Mouse (Mus musculus) heart, postnatal 0 days (tissue): ENCODE measurements around the gene Zrsr2.

Experiments used
- CTCF ChIP-seq: IDR thresholded peaks from 2 replicates; pipeline ENCODE4 v1.5.1; 2016; ENCODE audit warnings: antibody characterized with exemption, control low read depth, low read depth
- EP300 ChIP-seq: IDR thresholded peaks from 2 replicates; pipeline ENCODE4 v1.6.1; 2016; ENCODE audit warnings: antibody characterized with exemption, low read depth

- TF ChIP-seq CTCF (peak; percentile 63), EP300 (no peak)
Measured at GRCm38 (mm10) chrX:164004809-164005208, 46.3 kb upstream of the Zrsr2 start.
